Mouse (Mus musculus): ENCODE data around the gene Sap30bp. TPM values are rescaled to one million over a fixed set of nuclear protein-coding genes. Genes with fewer than 3 reads are reported as not detected.

Gene Sap30bp
- total and polyA plus RNA-seq, 3 experiments: 9.1 to 18.1 (median 16.4) TPM

GRCm38 (mm10) chr11:116011529-116012261, 78.6 kb downstream of the Sap30bp start:
- Histone ChIP-seq H3K36me3 (ENCODE audit: control insufficient read depth, insufficient read depth, low read length) (no peaks in the 10 kb centered on the region), H3K9ac (ENCODE audit: low read depth, low read length) (peak overlapping the region; percentile 59), H3K4me1 (ENCODE audit: control insufficient read depth, insufficient read depth, low read length) (peaks cover 3% of the 10 kb centered on the region; the same call in 1 of the 2 replicates), H3K27ac (peak overlapping the region; percentile 77), H3K79me2 (replicated peaks; ENCODE audit: control insufficient read depth, insufficient read depth, low read length) (no peaks in the 10 kb centered on the region), H3K4me3 (peak overlapping the region; percentile 66), H3K27me3 (ENCODE audit: control insufficient read depth, insufficient read depth, low read length) (no peaks in the 10 kb centered on the region)
- WGBS: 50% methylated on average over 14 of the region's 14 CpGs
- intact Hi-C loops (cut with DNase I): no loop called here
- TF ChIP-seq CTCF (IDR thresholded peaks at IDR 0.05): no peak
- TF ChIP-seq EP300 (IDR thresholded peaks at IDR 0.05; ENCODE audit: insufficient read depth, low read depth, low read length): no peak
- TF ChIP-seq POLR2A (IDR thresholded peaks at IDR 0.05; ENCODE audit: insufficient read depth, low read depth, low read length): no peak
- no peak for DNase-seq

- H3K27ac ChIP-seq: peak within 1 kb of the TSS; percentile 77
- DNase-seq: peak; percentile 90 to 93
- no peaks in the 10 kb centered on the region for H3K79me2 ChIP-seq (replicated peaks; ENCODE audit: control insufficient read depth, insufficient read depth, low read length)
- intact Hi-C loops (cut with DNase I): no loop called here
- H3K36me3 ChIP-seq (ENCODE audit: control insufficient read depth, insufficient read depth, low read length): no peaks in the 10 kb centered on the region
- peak within 1 kb of the TSS; percentile 66 for H3K4me3 ChIP-seq
- TF ChIP-seq POLR2A (IDR thresholded peaks at IDR 0.05; ENCODE audit: insufficient read depth, low read depth, low read length) (peak; percentile 40; the same call in 1 of the 2 replicates), EP300 (IDR thresholded peaks at IDR 0.05; ENCODE audit: insufficient read depth, low read depth, low read length) (no peak), CTCF (IDR thresholded peaks at IDR 0.05) (no peak)
- H3K9ac ChIP-seq (ENCODE audit: low read depth, low read length): peak within 1 kb of the TSS; percentile 59
- WGBS: 2% methylated on average over 55 of the region's 55 CpGs
- H3K4me1 ChIP-seq (ENCODE audit: control insufficient read depth, insufficient read depth, low read length): peaks cover 3% of the 10 kb centered on the region; the same call in 1 of the 2 replicates
- no peaks in the 10 kb centered on the region for H3K27me3 ChIP-seq (ENCODE audit: control insufficient read depth, insufficient read depth, low read length)
These were observed 79.3 kb downstream of the Sap30bp start, which contains the start of gene Galk1 for GRCm38 (mm10) chr11:116012262-116012947. Gene Galk1 (minus strand): TSS chr11:116012719.

- H3K27ac ChIP-seq: no peak overlapping the region
- H3K27me3 ChIP-seq (ENCODE audit: control insufficient read depth, insufficient read depth, low read length): no peaks in the 10 kb centered on the region
- no peak overlapping the region for H3K4me3 ChIP-seq
- no peak for TF ChIP-seq EP300 (IDR thresholded peaks at IDR 0.05; ENCODE audit: insufficient read depth, low read depth, low read length)
- TF ChIP-seq POLR2A (IDR thresholded peaks at IDR 0.05; ENCODE audit: insufficient read depth, low read depth, low read length): no peak
- peaks cover 3% of the 10 kb centered on the region; the same call in 1 of the 2 replicates for H3K4me1 ChIP-seq (ENCODE audit: control insufficient read depth, insufficient read depth, low read length)
- intact Hi-C loops (cut with DNase I): loop anchor here (5.0 kb wide), 1 partner anchor 78 kb away; no protein-coding TSS in a partner anchor
- DNase-seq: no peak
- H3K79me2 ChIP-seq (replicated peaks; ENCODE audit: control insufficient read depth, insufficient read depth, low read length): no peaks in the 10 kb centered on the region
- H3K36me3 ChIP-seq (ENCODE audit: control insufficient read depth, insufficient read depth, low read length): no peaks in the 10 kb centered on the region
- 67% methylated on average over 8 of the region's 8 CpGs for WGBS
- H3K9ac ChIP-seq (ENCODE audit: low read depth, low read length): no peak overlapping the region
These were observed 81.7 kb downstream of the Sap30bp start for GRCm38 (mm10) chr11:116014821-116015220.

Other genes with a start within 250 kb of the Sap30bp start
- gene Grb2, start 224.7 kb upstream of the Sap30bp start, total RNA-seq (2021): 100 to 1,000 TPM; 107 to 109 TPM
- gene Grb2, start 224.7 kb upstream of the Sap30bp start, polyA plus RNA-seq (2012; rRNA removed): 52.0 and 73.2 TPM in 2 replicates
- gene Tmem94, start 167.8 kb upstream of the Sap30bp start, total RNA-seq (2021): 100 to 1,000 TPM in 1 of 2 experiments, 10 to 100 TPM in 1; 99.5 to 103 TPM
- gene Tmem94, start 167.8 kb upstream of the Sap30bp start, polyA plus RNA-seq (2012; rRNA removed): 125 and 135 TPM in 2 replicates
- gene Caskin2, start 119.6 kb upstream of the Sap30bp start, total RNA-seq (2021): 10 to 100 TPM; 40.5 to 43.8 TPM
- gene Caskin2, start 119.6 kb upstream of the Sap30bp start, polyA plus RNA-seq (2012; rRNA removed): 38.5 TPM in 2 replicates
- 1 to 10 TPM; 7.2 to 9.3 TPM for gene Tsen54, start 118.6 kb upstream of the Sap30bp start, total RNA-seq (2021)
- gene Tsen54, start 118.6 kb upstream of the Sap30bp start, polyA plus RNA-seq (2012; rRNA removed): 15.9 and 16.3 TPM in 2 replicates
- 10 to 100 TPM; 18.4 to 20.3 TPM for gene Llgl2, start 109.2 kb upstream of the Sap30bp start, total RNA-seq (2021)
- 19.4 and 20.2 TPM in 2 replicates for gene Llgl2, start 109.2 kb upstream of the Sap30bp start, polyA plus RNA-seq (2012; rRNA removed)
- under 1 TPM in 1 of 2 experiments, not detected in 1; 0.05 TPM for gene Myo15b, start 74.9 kb upstream of the Sap30bp start, total RNA-seq (2021)
- 0.20 and 0.29 TPM in 2 replicates for gene Myo15b, start 74.9 kb upstream of the Sap30bp start, polyA plus RNA-seq (2012; rRNA removed)
- 10 to 100 TPM; 10.2 to 17.8 TPM for gene Smim5, start 33.3 kb upstream of the Sap30bp start, total RNA-seq (2021)
- 21.8 and 32.8 TPM in 2 replicates for gene Smim5, start 33.3 kb upstream of the Sap30bp start, polyA plus RNA-seq (2012; rRNA removed)
- gene Smim6, start 21.3 kb upstream of the Sap30bp start, total RNA-seq (2021): not detected
- gene Smim6, start 21.3 kb upstream of the Sap30bp start, polyA plus RNA-seq (2012; rRNA removed): 0.29 and 0.35 TPM in 2 replicates
- gene Recql5, start 195 bp downstream of the Sap30bp start, total RNA-seq (2021): 1 to 10 TPM; 6.8 to 7.4 TPM
- 10.2 and 12.2 TPM in 2 replicates for gene Recql5, start 195 bp downstream of the Sap30bp start, polyA plus RNA-seq (2012; rRNA removed)
- gene Itgb4, start 41.4 kb downstream of the Sap30bp start, total RNA-seq (2021): 1 to 10 TPM; 2.6 to 2.9 TPM
- 1.9 and 3.1 TPM in 2 replicates for gene Itgb4, start 41.4 kb downstream of the Sap30bp start, polyA plus RNA-seq (2012; rRNA removed)
- gene Galk1, start 79.4 kb downstream of the Sap30bp start, total RNA-seq (2021): 10 to 100 TPM; 14.5 to 14.7 TPM
- 14.6 and 16.4 TPM in 2 replicates for gene Galk1, start 79.4 kb downstream of the Sap30bp start, polyA plus RNA-seq (2012; rRNA removed)
- gene H3f3b, start 94.7 kb downstream of the Sap30bp start, total RNA-seq (2021): 100 to 1,000 TPM; 105 to 128 TPM
- gene H3f3b, start 94.7 kb downstream of the Sap30bp start, polyA plus RNA-seq (2012; rRNA removed): 67.5 and 82.1 TPM in 2 replicates
- gene Unk, start 97.0 kb downstream of the Sap30bp start, total RNA-seq (2021): 1 to 10 TPM; 7.1 to 7.9 TPM
- 16.5 and 20.4 TPM in 2 replicates for gene Unk, start 97.0 kb downstream of the Sap30bp start, polyA plus RNA-seq (2012; rRNA removed)
- gene Unc13d, start 144.7 kb downstream of the Sap30bp start, total RNA-seq (2021): 1 to 10 TPM in 1 of 2 experiments, under 1 TPM in 1; 0.55 to 1.5 TPM
- 1.1 and 1.7 TPM in 2 replicates for gene Unc13d, start 144.7 kb downstream of the Sap30bp start, polyA plus RNA-seq (2012; rRNA removed)
- 100 to 1,000 TPM in 1 of 2 experiments, 10 to 100 TPM in 1; 91.0 to 108 TPM for gene Wbp2, start 153.7 kb downstream of the Sap30bp start, total RNA-seq (2021)
- gene Wbp2, start 153.7 kb downstream of the Sap30bp start, polyA plus RNA-seq (2012; rRNA removed): 151 and 176 TPM in 2 replicates
- gene Trim47, start 193.9 kb downstream of the Sap30bp start, total RNA-seq (2021): 10 to 100 TPM; 23.1 to 28.2 TPM
- gene Trim47, start 193.9 kb downstream of the Sap30bp start, polyA plus RNA-seq (2012; rRNA removed): 23.7 and 29.5 TPM in 2 replicates
- gene Trim65, start 197.8 kb downstream of the Sap30bp start, total RNA-seq (2021): 1 to 10 TPM; 6.1 to 8.6 TPM
- 8.8 and 10.8 TPM in 2 replicates for gene Trim65, start 197.8 kb downstream of the Sap30bp start, polyA plus RNA-seq (2012; rRNA removed)
- gene Mrpl38, start 205.6 kb downstream of the Sap30bp start, total RNA-seq (2021): 10 to 100 TPM; 56.8 to 59.7 TPM
- 42.1 and 55.5 TPM in 2 replicates for gene Mrpl38, start 205.6 kb downstream of the Sap30bp start, polyA plus RNA-seq (2012; rRNA removed)
- gene Fbf1, start 234.9 kb downstream of the Sap30bp start, total RNA-seq (2021): 10 to 100 TPM; 14.8 to 15.0 TPM
- gene Fbf1, start 234.9 kb downstream of the Sap30bp start, polyA plus RNA-seq (2012; rRNA removed): 11.8 and 17.6 TPM in 2 replicates